Mouse (Mus musculus): ENCODE results near the gene Mydgf.
A peak's percentile ranks its signal among the peaks of the same experiment; 100 is the strongest.

Mydgf gene

GRCm38 (mm10) chr17:56141702-56142605, 41.8 kb downstream of the Mydgf start:
- DNase-seq, result no peak

DNA sequence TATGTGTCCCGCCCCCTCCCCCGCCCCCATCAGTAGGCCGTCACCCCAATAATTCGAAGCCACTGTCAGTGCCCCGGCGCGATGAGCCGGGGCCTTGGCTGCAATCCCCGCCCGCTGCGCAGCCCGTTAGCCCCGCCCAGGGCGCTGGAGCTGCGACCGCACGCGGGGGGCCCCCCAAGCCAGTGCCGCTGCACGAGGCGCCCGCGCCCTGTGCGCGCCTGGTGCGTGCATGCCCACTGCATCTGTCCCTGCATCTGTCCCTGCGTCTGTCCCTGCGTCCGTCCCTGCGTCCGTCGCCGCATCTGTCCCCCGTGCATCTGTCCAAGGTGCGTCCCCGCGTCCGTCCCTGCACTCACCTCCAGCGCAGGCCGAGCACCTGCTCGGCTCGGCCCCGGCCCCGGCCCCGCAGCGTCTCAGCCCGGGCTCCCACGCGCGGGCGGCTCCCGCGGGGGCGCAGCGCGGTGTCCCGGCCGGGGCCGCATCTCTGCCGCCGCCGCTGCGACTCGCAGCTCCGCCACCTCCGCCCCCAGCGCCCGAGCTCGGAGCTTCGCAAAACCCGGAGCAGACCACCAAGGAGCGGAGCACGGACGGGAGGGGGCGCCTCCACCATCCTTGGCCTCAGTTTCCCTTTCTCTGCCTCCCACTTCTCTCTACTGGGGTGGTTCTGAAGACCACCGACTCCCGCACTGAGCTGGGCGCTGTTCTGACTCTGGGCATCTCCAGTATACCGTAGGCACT, 43.7 kb downstream of the Mydgf start, which contains the start of gene Sema6b:
Gene Sema6b (minus strand): TSS at position 486 of the 738 bp plus-strand sequence.
- DNase-seq, result no peak

DNA sequence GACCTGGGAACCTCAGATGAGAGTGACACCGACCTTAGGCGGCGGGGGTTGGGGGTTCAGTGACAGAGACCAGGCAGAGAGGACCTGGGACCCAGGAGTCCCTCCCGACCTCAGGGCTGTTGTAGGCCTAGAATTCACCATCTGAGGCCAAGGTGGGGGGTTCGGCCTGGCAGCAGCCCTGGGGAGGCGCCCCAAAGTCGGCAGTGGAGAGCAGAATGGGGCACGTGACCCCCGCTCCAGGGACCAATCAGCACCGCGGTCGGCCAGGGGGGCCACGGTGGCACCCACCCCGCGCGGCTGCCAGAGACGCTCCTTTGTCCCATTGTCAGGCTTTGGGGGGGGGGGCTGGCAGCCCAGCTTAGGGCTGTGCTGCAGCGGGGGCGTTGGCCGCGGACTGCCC, 44.4 kb downstream of the Mydgf start:
- no peak for DNase-seq

DNA sequence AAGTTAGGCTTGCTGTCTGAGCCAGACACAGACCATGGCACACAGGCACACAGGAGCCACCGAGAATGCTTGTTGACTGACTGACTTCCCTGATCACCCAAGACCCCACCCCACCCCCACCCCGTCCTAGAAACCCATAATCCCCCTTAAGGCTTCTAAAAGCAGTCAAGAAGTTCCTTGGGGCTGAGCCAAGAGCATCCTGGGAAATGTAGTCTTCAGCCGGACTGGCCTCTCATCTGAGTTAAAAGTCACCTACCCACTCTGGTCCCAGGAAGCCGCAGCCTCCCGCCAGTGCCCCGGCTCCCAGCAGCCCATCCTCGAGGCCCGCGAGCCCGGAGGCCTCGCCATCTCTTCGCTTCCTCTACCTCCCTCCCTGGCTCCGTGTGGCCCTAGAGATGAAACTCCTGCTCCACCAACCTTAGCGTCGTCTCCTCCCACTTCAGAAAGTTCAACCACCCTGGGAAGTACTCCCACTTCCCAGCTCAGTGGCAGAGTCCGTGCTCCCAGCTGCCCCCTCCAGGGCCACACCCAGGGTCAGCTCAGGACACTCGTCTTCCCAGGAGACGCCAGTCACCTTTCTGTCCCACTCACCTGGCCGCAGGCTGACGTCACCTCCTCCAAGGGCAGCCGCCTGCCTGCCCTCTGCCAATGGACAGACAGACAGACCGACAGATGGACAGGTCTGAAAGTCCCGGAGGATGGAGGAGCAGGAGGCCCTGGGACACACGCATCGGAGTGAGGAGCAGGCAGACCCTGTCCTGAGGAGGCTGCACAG, 45.7 kb downstream of the Mydgf start:
- peak in 1 of 2 experiments; percentile 37 for DNase-seq

DNA sequence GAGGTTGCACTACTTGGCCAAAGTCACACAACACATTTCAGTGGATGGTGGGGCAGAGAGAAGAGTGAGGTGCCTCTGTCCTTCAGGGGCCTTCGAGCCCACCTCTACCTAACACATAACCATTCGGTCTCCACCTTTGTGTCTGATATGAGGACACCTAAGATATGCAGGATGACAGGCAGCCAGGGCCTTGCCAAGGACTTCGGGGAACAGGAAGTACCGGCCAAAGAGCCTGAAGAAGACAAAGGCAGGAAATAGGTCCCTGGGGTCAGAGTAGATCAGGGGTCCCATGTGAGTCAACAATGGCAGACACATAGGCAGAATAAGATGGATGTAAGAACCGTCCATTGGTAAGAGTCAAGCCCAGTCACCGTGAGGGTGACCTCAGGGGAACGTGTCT, 47.2 kb downstream of the Mydgf start:
- DNase-seq, result no peak

- DNase-seq, result peak; percentile 69 to 73
These were observed 49.2 kb downstream of the Mydgf start for GRCm38 (mm10) chr17:56134463-56134971.

DNA sequence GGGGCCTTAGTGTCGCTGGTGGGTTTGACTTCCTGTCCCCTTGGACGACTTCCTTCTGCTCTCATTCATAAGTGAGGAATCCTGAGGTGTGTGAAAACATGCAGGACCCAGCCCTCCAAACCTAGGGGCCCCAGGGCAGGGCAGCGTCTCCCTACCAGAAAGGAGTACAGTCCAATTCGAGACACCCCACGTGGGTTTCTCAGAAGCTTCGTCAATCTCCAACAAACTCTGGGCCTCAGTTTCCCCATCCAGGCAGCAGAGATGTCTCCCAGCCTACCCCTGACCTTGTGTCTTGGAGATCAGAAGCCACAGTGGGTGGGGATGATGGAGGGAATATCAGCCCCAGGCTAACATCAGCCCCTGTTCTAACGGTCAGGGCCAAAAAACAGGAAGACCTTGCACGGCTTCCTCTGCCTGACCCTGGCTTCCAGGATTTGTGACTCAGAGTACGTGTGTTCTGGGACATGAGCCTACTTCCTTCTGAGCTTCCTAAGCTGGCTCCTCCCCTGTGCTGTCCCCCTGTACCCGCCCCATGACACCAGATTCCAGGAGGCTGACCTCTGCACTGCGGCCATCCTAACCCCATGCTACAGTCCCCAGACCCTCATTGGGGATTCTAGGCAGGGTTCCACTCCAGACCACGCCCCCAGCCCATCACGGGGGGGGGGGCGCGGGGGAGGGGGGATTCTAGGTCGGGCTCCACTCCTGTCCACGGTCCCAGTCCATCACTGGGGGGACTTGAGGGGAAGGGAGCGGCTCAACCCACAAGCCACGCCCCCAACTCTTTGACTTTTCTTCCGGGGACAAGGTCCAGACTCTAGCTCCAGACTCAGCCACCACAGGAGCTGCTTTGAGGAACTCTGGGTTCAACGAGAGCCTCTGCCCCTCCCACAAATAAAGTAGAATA, 50.0 kb downstream of the Mydgf start:
- DNase-seq, result peak; percentile 84 to 86

GRCm38 (mm10) chr17:56132661-56133060, 51.1 kb downstream of the Mydgf start:
- peak; percentile 63 to 72 for DNase-seq

- peak; percentile 50 to 67 for DNase-seq
These were observed 51.9 kb downstream of the Mydgf start for GRCm38 (mm10) chr17:56131814-56132213.

GRCm38 (mm10) chr17:56131136-56131535, 52.6 kb downstream of the Mydgf start:
- DNase-seq, result no peak

DNA sequence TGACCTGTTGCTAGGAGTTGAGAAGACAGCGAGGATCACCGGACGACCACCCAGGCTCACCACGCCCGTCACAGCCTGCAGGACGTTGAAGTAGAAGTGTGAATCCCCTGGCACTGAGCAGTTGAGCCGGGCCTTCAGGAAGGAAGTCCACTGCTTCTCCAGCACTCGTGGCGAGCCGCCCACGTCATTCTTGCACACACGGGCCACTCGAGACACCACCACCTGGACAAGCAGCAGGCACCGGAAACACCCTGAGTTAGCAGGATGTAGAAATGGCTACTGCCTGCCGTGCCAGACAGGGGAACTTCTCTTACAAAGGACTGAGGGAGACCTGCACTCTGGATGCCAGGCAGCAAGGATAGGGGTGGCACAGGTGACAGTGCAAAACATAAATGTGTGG, 55.5 kb downstream of the Mydgf start:
- DNase-seq, result no peak

DNA sequence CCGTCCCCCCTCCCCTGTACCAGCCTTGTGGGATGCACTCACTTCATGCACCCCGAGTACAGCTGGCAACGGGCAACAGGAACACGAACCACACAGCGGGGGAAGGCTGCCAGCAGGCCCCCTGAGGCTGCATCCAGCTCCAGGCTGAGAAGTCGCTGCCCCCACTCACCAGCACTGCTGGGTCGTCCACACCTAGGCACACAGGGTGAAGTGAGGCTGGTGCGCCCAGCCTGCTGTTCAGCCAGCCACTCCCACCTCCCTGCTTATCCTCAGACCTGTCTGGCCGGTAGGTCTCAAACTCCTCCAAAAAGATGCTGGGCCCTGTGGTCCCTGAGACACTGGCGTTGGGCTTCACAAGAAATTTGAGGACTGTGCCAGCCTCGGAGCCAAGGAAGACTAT, 57.5 kb downstream of the Mydgf start:
- DNase-seq, result no peak
